Mouse (Mus musculus): ENCODE measurements around the gene Immt. TPM values are rescaled to one million over a fixed set of nuclear protein-coding genes. Genes with fewer than 3 reads are reported as not detected.

Gene Immt
- total and polyA plus RNA-seq, 3 experiments: 133 to 702 (median 158) TPM

DNA sequence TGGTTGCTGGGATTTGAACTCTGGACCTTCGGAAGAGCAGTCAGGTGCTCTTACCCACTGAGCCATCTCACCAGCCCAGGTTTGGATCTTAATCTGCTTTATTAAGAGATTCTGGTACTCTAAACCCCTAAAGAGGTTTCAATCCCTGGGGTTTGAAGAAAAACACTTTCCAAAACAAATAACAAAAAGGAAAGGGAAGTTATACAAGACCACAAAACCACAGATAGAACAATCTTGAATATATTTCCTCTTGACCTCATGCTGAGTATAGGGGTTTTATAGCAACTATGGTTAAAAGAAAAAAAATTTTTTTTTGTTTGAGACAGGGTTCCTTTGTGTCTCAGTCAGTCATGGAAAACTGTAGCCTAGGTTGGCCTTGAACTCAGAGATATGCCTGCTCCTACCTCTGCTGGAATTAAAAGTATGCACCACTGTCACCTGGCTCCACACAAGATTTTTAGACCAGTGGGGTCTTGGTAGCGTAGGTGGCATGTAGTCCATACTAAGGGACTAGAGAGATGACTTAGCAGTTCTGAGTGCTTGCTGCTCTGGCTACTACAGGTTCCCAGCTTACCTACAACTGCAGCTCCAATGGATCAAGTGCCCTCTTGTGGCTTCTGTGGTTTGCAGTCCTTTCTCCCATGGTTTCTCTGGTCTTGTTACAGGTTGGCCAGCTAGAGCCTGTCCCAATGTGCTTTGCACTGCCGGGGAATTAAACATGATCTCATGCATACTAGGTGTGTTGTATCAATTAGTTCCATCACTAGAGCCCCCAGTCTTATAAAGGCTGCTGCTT is 47.0 kb downstream of the Immt start (continued):
- TF ChIP-seq RCOR1 (IDR thresholded peaks at IDR 0.05; ENCODE audit: low read depth, low read length) (peak; percentile 90), USF2 (IDR thresholded peaks at IDR 0.05; ENCODE audit: borderline replicate concordance in 1 of 2, insufficient read depth in 1 of 2, low read depth in 1 of 2, low read length in 2 of 2) (no peak), ZNF384 (IDR thresholded peaks at IDR 0.05; ENCODE audit: low read depth, low read length) (peak; percentile 88), MYB (IDR thresholded peaks at IDR 0.05; ENCODE audit: low read depth, low read length) (no peak), NRF1 (IDR thresholded peaks at IDR 0.05; ENCODE audit: insufficient read depth, low read depth, low read length, poor library complexity, severe bottlenecking) (no peak), CTCF (IDR thresholded peaks at IDR 0.05 in 2 of 3, conservative IDR thresholded peaks at IDR 0.05 in 1 of 3; ENCODE audit: control insufficient read depth in 1 of 3, insufficient read depth in 1 of 3, low read depth in 2 of 3, low read length in 3 of 3, poor library complexity in 1 of 3, severe bottlenecking in 1 of 3) (0 out of 6 replicates have a peak, but pooled peaks of 1 of the 3 experiments have one; percentile 3), GATA1 (IDR thresholded peaks at IDR 0.05; ENCODE audit: low read depth, low read length) (peak; percentile 39; the same call in 1 of the 2 replicates), KAT2A (conservative IDR thresholded peaks at IDR 0.05; ENCODE audit: low read depth, low read length) (no peak), ZMIZ1 (IDR thresholded peaks at IDR 0.05; ENCODE audit: low read depth, low read length) (no peak; the same call in 1 of the 2 replicates), CHD1 (IDR thresholded peaks at IDR 0.05; ENCODE audit: low read depth, low read length) (no peak), TBP (IDR thresholded peaks at IDR 0.05; ENCODE audit: low read depth, low read length) (no peak)

GRCm38 (mm10) chr6:71893263-71893662 is 62.1 kb downstream of the Immt start:
- Histone ChIP-seq H3K27me3 (ENCODE audit: control insufficient read depth in 1 of 2, insufficient read depth in 2 of 2, low read length in 2 of 2) (no peaks in the 10 kb centered on the region), H3K4me3 (ENCODE audit: control insufficient read depth in 1 of 2, insufficient read depth in 1 of 2, low read depth in 2 of 2, low read length in 2 of 2) (no peak overlapping the region), H3K9me3 (replicated peaks; ENCODE audit: insufficient read depth, low read length) (no peaks in the 10 kb centered on the region), H3K9ac (ENCODE audit: control insufficient read depth, low read depth, low read length, poor library complexity, severe bottlenecking) (no peak overlapping the region), H3K36me3 (ENCODE audit: control insufficient read depth in 1 of 2, insufficient read depth in 2 of 2, low read length in 2 of 2) (peaks cover 0 to 70% of the 10 kb centered on the region in 2 experiments; a peak in 3 of 4 replicates), H3K27ac (ENCODE audit: control insufficient read depth, low read depth, low read length) (no peak overlapping the region), H3K79me2 (ENCODE audit: control insufficient read depth, insufficient read depth, low read length, poor library complexity) (no peaks in the 10 kb centered on the region), H3K4me1 (ENCODE audit: control insufficient read depth in 1 of 2, insufficient read depth in 2 of 2, low read length in 2 of 2) (no peaks in the 10 kb centered on the region)
- TF ChIP-seq USF1 (IDR thresholded peaks at IDR 0.05; ENCODE audit: low read depth, low read length): no peak
- no peak for TF ChIP-seq POLR2A (IDR thresholded peaks at IDR 0.05; ENCODE audit: control insufficient read depth in 1 of 2, insufficient read depth in 1 of 2, low read depth in 1 of 2, low read length in 2 of 2, poor library complexity in 1 of 2)
- TF ChIP-seq CHD2 (IDR thresholded peaks at IDR 0.05; ENCODE audit: low read length): no peak
- TF ChIP-seq MAFK (IDR thresholded peaks at IDR 0.05; ENCODE audit: borderline replicate concordance, low read depth, low read length): no peak
- TF ChIP-seq POLR2AphosphoS2 (IDR thresholded peaks at IDR 0.05; ENCODE audit: low read length): no peak
- no peak for TF ChIP-seq MYB (IDR thresholded peaks at IDR 0.05; ENCODE audit: low read depth, low read length)
- TF ChIP-seq MXI1 (IDR thresholded peaks at IDR 0.05; ENCODE audit: low read depth, low read length): no peak
- TF ChIP-seq SIN3A (IDR thresholded peaks at IDR 0.05; ENCODE audit: low read length): no peak
- TF ChIP-seq NRF1 (IDR thresholded peaks at IDR 0.05; ENCODE audit: insufficient read depth, low read depth, low read length, poor library complexity, severe bottlenecking): no peak
- no peak for TF ChIP-seq E2F4 (IDR thresholded peaks at IDR 0.05; ENCODE audit: borderline replicate concordance, low read depth, low read length)
- no peak for TF ChIP-seq ZC3H11A (IDR thresholded peaks at IDR 0.05; ENCODE audit: low read depth, low read length)
- TF ChIP-seq TCF12 (IDR thresholded peaks at IDR 0.05; ENCODE audit: low read depth, low read length): no peak
- TF ChIP-seq CTCF (IDR thresholded peaks at IDR 0.05 in 2 of 3, conservative IDR thresholded peaks at IDR 0.05 in 1 of 3; ENCODE audit: control insufficient read depth in 1 of 3, insufficient read depth in 1 of 3, low read depth in 2 of 3, low read length in 3 of 3, poor library complexity in 1 of 3, severe bottlenecking in 1 of 3): no peak
- TF ChIP-seq ZNF384 (IDR thresholded peaks at IDR 0.05; ENCODE audit: low read depth, low read length): no peak
- TF ChIP-seq ZKSCAN1 (IDR thresholded peaks at IDR 0.05; ENCODE audit: low read depth, low read length): no peak
- no peak for TF ChIP-seq RAD21 (IDR thresholded peaks at IDR 0.05; ENCODE audit: low read depth, low read length)
- TF ChIP-seq TAL1 (IDR thresholded peaks at IDR 0.05; ENCODE audit: low read length): no peak
- DNase-seq (ENCODE audit: low read depth, low spot score): no peak
